Mouse (Mus musculus): ENCODE measurements around the gene H2-Eb1.

H2-Eb1 gene

DNA sequence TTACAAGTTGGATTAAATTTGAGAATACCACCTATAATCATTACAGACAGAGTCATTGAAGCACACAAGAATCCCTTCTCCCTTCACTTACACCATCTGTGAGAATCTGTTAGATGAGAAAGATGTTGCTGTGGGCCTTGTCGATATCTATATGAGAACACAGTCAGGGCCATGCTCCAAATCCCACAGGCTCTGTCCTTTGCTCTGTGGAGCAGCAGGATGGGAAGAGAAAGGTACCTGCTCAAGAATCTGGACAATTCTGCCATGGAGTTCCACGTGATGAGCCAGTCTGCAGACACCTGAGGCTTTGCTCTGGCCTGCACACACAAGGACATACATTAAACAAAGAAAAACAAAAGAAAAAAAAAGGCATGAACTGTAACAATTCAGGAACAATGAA lies 11.0 kb downstream of the H2-Eb1 start:
- DNase-seq (ENCODE audit: low spot score in 2 of 2): no peak

DNA sequence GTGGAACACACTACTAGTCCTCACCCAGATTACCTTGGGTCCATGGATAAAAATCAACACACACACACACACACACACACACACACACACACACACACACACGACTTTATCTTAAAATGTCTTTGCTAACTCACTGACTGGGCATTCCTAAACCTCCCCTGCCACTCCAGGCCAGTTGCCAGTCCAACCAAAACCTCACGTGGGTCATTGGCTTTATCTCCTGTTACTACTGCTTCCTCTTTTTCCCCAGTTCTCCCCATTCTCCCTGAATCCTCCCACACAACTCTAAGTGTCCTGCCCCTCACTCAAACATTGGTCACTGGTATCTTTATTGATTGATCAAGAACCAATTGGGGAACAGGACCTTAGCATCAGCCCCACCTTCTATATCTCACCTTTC lies 11.6 kb downstream of the H2-Eb1 start:
- no peak for DNase-seq (ENCODE audit: low spot score in 2 of 2)

DNA sequence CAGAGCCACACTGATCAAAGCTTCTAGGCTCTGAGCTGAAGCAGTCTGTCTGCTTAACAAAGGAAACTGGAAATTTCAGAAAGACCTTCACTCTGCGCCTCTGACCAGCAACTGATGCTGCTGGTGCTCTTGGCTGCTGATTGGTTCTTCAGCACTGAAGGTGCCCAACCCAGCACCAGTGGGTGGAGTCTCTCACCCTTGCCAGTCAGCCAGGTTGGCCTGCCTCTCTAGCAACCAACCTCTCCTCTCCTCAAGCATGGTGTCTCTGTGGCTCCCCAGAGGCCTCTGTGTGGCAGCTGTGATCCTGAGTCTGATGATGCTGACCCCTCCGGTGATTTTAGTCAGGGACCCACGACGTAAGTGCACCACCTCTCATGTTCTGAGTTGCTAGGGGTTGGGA lies 19.8 kb downstream of the H2-Eb1 start, which contains the start of gene H2-Eb2:
Gene H2-Eb2 (plus strand): TSS at position 230 of the 400 bp plus-strand sequence.
- no peak for DNase-seq (ENCODE audit: low spot score in 2 of 2)

DNA sequence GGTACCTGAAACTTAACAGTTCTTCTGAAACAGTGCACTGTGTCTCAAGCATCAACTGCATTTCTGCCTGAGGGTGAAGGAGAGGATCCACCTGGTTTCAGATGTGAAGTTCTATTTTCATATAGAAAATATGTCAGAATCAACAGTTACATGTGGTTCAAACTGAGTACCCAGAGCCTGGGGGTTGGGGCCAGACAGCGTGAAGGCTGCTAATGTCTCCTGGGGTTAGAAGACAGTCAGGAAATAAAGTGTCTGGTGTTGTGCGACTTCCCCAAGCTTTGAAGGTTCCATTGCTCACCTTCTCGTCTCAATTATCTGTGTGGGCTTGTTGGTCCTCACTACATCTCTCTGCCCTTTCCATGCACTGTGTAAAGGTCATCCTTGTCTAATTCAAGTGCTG lies 20.7 kb downstream of the H2-Eb1 start:
- DNase-seq (ENCODE audit: low spot score in 2 of 2): no peak

DNA sequence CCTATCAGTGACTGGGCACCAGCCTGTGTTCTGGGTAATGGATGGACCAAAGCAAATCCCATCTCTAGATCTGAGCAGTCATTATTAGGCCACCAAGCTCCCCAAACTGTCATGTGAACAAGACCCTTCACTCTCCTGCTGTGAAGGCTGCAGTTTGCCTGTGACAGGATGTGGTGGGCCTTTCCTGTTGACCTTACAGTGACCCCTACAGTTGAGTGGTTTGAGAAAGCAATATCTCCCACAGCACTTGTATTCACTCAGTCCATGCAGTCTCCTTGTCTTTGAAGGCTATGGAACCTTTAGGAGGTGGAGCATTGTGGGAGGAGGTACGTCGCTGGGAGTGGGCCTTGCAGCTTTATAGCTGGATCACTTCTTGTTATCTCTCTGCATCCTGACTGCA lies 24.1 kb downstream of the H2-Eb1 start:
- no peak for DNase-seq (ENCODE audit: low spot score in 2 of 2)

DNA sequence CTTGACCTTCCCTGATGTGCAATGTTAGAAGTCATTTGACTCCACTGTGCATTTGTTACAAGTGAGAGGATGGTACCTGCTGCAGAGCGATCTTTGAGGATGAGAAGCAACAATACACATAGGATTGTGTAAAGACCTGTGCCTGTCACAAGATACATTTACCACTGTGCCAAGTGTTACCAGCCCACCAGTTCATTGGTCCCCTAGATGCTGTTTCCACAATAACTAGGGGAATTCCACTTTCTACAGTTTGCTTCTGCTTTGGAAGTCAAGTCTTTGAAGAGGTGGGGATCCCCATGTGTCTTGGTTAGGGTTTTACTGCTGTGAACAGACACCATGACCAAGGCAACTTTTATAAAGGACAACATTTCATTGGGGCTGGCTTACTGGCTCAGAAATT lies 25.5 kb downstream of the H2-Eb1 start:
- no peak for DNase-seq (ENCODE audit: low spot score in 2 of 2)

DNA sequence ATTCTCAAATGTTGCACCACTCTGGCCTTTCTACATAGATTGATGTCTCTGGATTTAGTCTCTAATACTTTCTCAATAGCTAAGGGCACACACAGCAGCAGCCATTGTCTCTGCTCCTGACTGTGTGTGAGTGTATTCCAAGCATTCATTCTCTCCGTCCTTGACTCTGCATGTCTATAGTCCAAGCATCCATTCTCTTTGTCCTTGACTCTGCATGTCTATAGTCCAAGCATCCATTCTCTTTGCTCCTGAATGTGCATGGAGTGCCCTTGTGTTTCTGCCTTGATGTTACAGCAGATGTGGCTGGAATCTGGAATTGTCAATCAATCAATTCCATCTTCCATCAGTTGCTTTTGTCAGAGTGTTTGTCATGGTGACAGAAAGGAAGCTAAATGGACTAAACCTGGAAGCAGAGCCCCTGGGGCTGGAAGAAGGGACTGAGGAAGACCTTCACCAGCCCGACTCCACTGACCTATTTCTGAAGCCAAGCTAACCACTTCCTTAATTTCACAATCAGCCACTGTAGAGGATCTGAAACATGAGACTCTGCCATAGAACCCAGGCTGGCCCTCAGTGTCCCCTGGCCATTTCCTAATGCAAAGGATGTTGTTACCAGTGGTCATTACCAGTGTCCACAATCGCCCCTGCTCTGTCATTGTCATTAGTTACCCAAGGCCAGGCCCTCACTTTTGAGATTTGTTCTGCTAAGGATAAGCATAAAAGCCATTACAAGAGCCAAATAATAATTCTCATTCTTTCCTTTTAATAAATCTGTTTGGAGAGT lies 35.1 kb downstream of the H2-Eb1 start:
- no peak for DNase-seq (ENCODE audit: low spot score in 2 of 2)

DNA sequence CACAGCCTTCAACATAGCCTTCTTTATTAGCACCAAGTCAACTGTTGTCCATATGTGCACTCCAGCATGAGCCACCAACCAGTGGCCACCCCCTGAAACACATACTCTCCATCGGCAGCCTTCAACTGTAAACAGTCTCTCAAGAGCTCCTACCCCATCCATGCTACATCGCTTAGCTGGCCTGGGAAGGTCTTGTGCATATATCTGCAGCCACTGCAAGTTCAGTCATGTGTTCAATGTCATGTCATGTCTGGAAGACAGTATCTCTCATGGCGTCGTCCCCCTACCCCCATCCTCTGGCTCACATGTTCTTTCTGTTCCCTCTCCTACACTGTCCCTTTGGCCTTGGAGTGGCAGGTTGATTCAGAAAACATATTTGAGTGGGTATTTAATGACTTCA lies 39.2 kb downstream of the H2-Eb1 start:
- no peak for DNase-seq (ENCODE audit: low spot score in 2 of 2)

DNA sequence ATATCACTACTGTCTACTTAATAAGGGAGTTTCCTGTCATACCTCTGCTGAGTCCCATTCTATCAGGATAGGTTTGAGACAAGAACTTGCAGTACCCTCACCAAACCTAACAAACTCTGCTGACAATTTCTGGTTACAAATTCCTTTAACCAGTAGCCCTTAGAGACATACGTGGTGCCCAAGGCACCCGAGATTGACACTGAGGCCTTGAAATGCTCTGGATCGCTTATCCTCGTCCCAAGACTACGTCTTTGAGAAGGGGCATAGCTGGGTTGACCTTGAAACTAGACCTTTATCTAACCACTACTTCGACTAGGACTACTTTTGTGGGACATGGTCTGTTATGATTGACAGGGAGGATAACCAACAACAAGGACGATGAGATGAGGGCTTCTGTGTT lies 39.8 kb downstream of the H2-Eb1 start:
- no peak for DNase-seq (ENCODE audit: low spot score in 2 of 2)

DNA sequence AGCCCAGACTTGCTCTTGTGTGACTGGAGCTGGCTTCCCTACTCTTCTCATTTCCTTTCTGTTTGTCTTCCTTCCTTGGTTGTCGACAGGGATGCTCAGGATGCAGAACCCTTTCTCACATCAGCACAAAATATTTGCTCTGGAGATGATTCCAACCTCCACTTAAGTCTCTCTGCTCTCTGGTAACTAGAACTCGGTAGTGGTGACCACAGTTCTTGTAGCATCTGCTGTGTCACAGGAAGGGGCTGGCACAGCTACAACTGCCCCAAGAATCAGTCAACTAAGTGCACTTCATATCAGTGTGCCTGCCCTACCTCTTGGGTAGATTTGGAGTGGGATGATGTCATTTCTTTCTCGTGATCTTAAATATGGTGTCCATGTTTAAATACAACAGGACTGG lies 40.4 kb downstream of the H2-Eb1 start:
- no peak for DNase-seq (ENCODE audit: low spot score in 2 of 2)

DNA sequence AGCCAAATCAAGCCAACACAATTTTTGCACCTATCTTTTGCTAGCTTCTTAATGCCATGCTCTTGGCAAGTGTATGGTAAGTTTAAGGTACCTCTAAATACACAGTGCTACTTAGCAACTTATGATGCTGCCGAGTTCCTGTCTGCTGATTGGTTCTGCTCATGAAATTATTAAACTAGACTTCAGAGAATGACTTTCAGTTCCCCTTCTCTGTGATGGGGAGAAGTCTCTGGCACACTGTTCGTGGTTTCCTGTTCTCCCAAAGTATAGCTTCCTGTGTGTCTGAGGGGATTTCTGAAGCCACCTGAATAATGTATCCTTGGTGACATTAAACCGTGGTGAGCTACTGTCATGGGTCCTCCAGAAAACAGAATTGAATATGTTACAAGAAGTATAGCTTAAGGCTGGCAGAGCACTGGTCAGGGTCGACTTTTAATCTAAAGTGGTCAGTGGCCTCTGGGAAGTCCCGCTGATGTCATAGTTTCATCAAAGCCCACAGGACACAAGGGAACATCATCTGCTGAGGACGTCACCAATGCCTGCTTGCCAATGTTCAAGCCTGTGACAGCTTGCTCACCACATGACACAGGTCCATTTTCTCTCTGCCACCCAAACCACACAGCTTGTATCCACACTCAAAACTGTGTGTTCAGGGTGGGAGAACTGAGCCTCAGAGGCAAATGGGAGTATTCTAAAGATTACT lies 42.1 kb downstream of the H2-Eb1 start:
- DNase-seq (ENCODE audit: low spot score in 2 of 2): peak; percentile 58 to 62

DNA sequence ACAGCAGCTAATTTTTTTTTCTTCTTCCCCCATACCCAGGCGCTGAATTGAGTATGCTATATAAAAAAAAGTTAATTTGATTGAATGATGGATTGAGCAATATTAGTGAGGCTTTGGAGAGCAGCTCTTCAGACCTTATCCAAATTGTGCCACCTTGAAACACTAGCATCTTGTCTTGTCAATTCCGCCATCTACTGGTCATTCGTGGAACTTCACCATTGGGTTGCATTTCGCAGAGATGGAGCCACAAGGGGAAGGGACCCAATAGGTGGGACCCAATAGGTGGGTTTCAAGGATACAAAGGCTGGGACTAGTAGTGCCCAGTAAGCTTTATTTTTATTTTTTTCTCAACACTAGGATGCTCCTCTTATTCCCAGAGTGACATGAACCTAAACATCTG lies 43.8 kb downstream of the H2-Eb1 start:
- peak; percentile 71 to 83 for DNase-seq (ENCODE audit: low spot score in 2 of 2)

DNA sequence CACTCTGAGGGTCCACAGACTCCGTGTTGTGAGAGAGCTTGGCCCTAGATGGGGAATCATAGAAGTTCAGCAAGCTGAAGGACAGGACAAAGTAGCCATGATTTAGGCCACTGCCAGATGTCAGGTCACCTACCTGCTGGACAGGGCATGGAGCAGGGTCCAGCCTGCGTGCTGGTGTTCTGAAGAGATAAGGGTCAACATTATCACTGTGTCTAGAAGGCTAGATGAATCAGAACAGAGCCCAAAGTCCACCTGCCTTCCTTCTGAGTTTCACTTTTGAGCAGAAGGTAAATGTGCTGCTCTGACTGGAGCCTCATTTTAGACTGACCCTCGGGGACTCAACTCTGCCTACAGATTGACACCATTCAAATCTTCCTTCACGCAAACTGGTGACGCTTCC lies 48.9 kb downstream of the H2-Eb1 start, which contains the start of gene Btnl2:
Gene Btnl2 (plus strand): TSS at position 284 of the 400 bp plus-strand sequence.
- DNase-seq (ENCODE audit: low spot score in 2 of 2): no peak

DNA sequence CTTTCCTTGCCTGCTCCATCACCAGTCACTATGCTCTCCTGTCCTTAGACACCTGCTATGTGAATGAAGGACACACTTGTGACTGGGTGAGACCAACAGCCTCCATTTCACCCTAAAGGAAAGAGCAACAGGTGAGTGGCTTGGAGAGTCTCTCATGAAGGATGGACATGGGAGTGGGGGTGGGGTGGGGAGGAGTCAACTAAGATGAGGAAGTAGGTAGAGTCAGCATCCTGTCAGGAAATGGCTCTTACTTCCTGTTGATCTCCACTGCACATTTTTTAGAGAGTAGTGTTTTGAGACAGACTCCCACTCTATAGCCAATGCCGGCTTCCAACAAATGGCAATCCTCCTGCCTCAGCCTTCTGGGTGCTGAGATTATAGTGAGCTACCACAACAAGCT lies 49.3 kb downstream of the H2-Eb1 start:
- no peak for DNase-seq (ENCODE audit: low spot score in 2 of 2)

DNA sequence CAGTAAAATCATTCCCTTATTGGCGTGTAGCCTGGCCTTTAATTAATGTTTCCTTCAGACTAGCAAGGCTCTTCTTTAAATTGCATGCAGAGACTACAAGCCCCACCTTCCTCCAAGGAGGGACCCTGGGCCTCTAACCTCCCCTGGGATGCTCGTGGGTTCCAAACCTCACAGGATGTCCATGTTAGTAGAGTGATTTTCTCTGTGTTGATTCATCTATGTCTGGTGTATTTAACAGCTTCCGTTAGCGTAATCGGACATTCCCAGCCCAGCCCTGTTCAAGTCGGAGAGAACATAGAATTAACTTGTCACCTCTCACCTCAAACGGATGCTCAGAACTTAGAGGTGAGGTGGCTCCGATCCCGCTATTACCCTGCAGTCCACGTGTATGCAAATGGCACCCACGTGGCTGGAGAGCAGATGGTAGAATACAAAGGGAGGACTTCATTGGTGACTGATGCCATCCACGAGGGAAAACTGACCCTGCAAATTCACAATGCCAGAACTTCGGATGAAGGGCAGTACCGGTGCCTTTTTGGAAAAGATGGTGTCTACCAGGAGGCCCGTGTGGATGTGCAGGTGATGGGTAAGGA lies 57.4 kb downstream of the H2-Eb1 start:
- DNase-seq (ENCODE audit: low spot score in 2 of 2): no peak

DNA sequence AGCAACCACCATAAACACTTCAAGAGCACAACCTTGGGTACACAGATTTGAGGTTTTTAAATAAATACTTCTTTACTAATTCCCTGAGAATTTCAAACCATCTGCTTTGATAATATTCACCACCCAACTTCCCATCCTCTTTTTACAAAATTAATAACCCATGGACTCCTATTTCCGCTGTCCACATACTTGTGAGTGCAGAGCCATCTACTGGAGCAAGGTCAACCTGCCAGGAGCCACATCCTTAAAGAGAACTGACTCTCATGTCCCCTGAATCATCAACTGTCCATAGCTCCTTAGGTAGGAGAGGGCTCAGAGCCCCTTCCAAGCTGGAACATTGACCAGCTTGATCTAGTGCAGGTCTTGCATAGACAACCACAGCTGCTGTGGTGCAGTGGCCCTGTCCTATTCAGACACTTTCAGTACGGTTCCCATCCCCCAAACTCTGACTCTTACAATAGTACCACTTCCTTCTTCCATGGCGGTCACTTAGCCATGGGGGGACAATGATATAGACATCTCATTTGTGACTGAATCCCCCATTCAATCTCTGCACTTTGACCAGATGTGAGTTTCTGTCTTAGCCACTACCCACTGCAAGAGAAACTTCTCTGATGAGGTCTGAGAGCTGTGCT lies 58.1 kb downstream of the H2-Eb1 start:
- no peak for DNase-seq (ENCODE audit: low spot score in 2 of 2)

DNA sequence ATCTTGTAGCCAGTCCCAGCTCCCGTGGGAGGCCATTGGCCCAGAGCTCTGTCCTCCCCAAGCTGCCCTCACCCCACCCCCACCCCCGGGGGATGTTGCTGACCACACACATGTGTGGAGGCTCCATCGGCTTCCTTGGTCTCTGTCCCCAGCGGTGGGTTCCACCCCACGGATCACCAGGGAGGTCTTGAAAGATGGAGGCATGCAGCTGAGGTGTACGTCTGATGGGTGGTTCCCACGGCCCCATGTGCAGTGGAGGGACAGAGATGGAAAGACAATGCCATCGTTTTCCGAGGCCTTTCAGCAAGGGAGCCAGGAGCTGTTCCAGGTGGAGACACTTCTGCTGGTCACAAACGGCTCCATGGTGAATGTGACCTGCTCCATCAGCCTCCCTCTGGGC lies 59.4 kb downstream of the H2-Eb1 start:
- no peak for DNase-seq (ENCODE audit: low spot score in 2 of 2)
